Mouse (Mus musculus): Measurements from ENCODE around the gene Phc1. TPM values are rescaled to one million over a fixed set of nuclear protein-coding genes. Genes with fewer than 3 reads are reported as not detected.
A peak's percentile ranks its signal among the peaks of the same experiment; 100 is the strongest.

Phc1 gene
- total and polyA plus RNA-seq, 3 experiments: 4.6 to 35.9 TPM; not detected in 1

GRCm38 (mm10) chr6:122290253-122290652 is 50.1 kb downstream of the Phc1 start:
- H3K79me2 ChIP-seq (ENCODE audit: control insufficient read depth, insufficient read depth, low read length, poor library complexity): no peaks in the 10 kb centered on the region
- H3K4me1 ChIP-seq (ENCODE audit: control insufficient read depth in 1 of 2, insufficient read depth in 2 of 2, low read length in 2 of 2): peaks cover 21 to 35% of the 10 kb centered on the region in 2 experiments

GRCm38 (mm10) chr6:122289313-122289712 is 51.0 kb downstream of the Phc1 start:
- TF ChIP-seq TCF12 (IDR thresholded peaks at IDR 0.05; ENCODE audit: low read depth, low read length): no peak
- no peak for TF ChIP-seq MYC (IDR thresholded peaks at IDR 0.05; ENCODE audit: low read depth, low read length)
- TF ChIP-seq MAX (IDR thresholded peaks at IDR 0.05; ENCODE audit: low read length): no peak
- no peak for TF ChIP-seq ZC3H11A (IDR thresholded peaks at IDR 0.05; ENCODE audit: low read depth, low read length)
- TF ChIP-seq ZKSCAN1 (IDR thresholded peaks at IDR 0.05; ENCODE audit: low read depth, low read length): no peak
- TF ChIP-seq BHLHE40 (IDR thresholded peaks at IDR 0.05; ENCODE audit: borderline replicate concordance, low read depth, low read length): no peak
- TF ChIP-seq JUND (IDR thresholded peaks at IDR 0.05; ENCODE audit: low read depth, low read length): peak; percentile 60; the same call in 1 of the 2 replicates
- no peak for TF ChIP-seq CHD1 (IDR thresholded peaks at IDR 0.05; ENCODE audit: low read depth, low read length)
- no peak for TF ChIP-seq CTCF (IDR thresholded peaks at IDR 0.05 in 2 of 3, conservative IDR thresholded peaks at IDR 0.05 in 1 of 3; ENCODE audit: control insufficient read depth in 1 of 3, insufficient read depth in 1 of 3, low read depth in 2 of 3, low read length in 3 of 3, poor library complexity in 1 of 3, severe bottlenecking in 1 of 3)
- no peak for TF ChIP-seq ZNF384 (IDR thresholded peaks at IDR 0.05; ENCODE audit: low read depth, low read length)
- TF ChIP-seq ELF1 (IDR thresholded peaks at IDR 0.05; ENCODE audit: low read depth, low read length): no peak
- TF ChIP-seq EP300 (IDR thresholded peaks at IDR 0.05; ENCODE audit: low read depth in 1 of 2, low read length in 2 of 2): peak; percentile 3 to 6; a peak in 2 of 4 replicates
- no peak for TF ChIP-seq MAZ (IDR thresholded peaks at IDR 0.05; ENCODE audit: low read depth, low read length)
- no peak for TF ChIP-seq E2F4 (IDR thresholded peaks at IDR 0.05; ENCODE audit: borderline replicate concordance, low read depth, low read length)
- TF ChIP-seq USF2 (IDR thresholded peaks at IDR 0.05; ENCODE audit: borderline replicate concordance in 1 of 2, insufficient read depth in 1 of 2, low read depth in 1 of 2, low read length in 2 of 2): no peak
- Histone ChIP-seq H3K79me2 (ENCODE audit: control insufficient read depth, insufficient read depth, low read length, poor library complexity) (no peaks in the 10 kb centered on the region), H3K27ac (ENCODE audit: control insufficient read depth, low read depth, low read length) (no peak overlapping the region), H3K36me3 (ENCODE audit: control insufficient read depth in 1 of 2, insufficient read depth in 2 of 2, low read length in 2 of 2) (peaks cover 0 to 21% of the 10 kb centered on the region in 2 experiments; a peak in 2 of 4 replicates), H3K9ac (ENCODE audit: control insufficient read depth, low read depth, low read length, poor library complexity, severe bottlenecking) (no peak overlapping the region), H3K4me3 (ENCODE audit: control insufficient read depth in 1 of 2, insufficient read depth in 1 of 2, low read depth in 2 of 2, low read length in 2 of 2) (no peak overlapping the region), H3K9me3 (replicated peaks; ENCODE audit: insufficient read depth, low read length) (no peaks in the 10 kb centered on the region), H3K4me1 (ENCODE audit: control insufficient read depth in 1 of 2, insufficient read depth in 2 of 2, low read length in 2 of 2) (peaks cover 21 to 35% of the 10 kb centered on the region in 2 experiments), H3K27me3 (ENCODE audit: control insufficient read depth in 1 of 2, insufficient read depth in 2 of 2, low read length in 2 of 2) (no peaks in the 10 kb centered on the region)
- DNase-seq (ENCODE audit: low read depth, low spot score): no peak

More at GRCm38 (mm10) chr6:122290253-122290652, 50.1 kb downstream of the Phc1 start:
- H3K27me3 ChIP-seq (ENCODE audit: control insufficient read depth in 1 of 2, insufficient read depth in 2 of 2, low read length in 2 of 2): no peaks in the 10 kb centered on the region
- TF ChIP-seq ZMIZ1 (IDR thresholded peaks at IDR 0.05; ENCODE audit: low read depth, low read length): no peak
- no peak for TF ChIP-seq HCFC1 (IDR thresholded peaks at IDR 0.05; ENCODE audit: low read depth, low read length)
- no peak for TF ChIP-seq ZKSCAN1 (IDR thresholded peaks at IDR 0.05; ENCODE audit: low read depth, low read length)
- TF ChIP-seq SMC3 (IDR thresholded peaks at IDR 0.05; ENCODE audit: low read depth, low read length): no peak
- TF ChIP-seq KAT2A (conservative IDR thresholded peaks at IDR 0.05; ENCODE audit: low read depth, low read length): no peak
- TF ChIP-seq ZNF384 (IDR thresholded peaks at IDR 0.05; ENCODE audit: low read depth, low read length): no peak
- H3K4me3 ChIP-seq (ENCODE audit: control insufficient read depth in 1 of 2, insufficient read depth in 1 of 2, low read depth in 2 of 2, low read length in 2 of 2): no peak overlapping the region
- DNase-seq (ENCODE audit: low read depth, low spot score): no peak
- H3K27ac ChIP-seq (ENCODE audit: control insufficient read depth, low read depth, low read length): no peak overlapping the region
- H3K36me3 ChIP-seq (ENCODE audit: control insufficient read depth in 1 of 2, insufficient read depth in 2 of 2, low read length in 2 of 2): peaks cover 0 to 21% of the 10 kb centered on the region in 2 experiments; a peak in 2 of 4 replicates
- H3K9ac ChIP-seq (ENCODE audit: control insufficient read depth, low read depth, low read length, poor library complexity, severe bottlenecking): no peak overlapping the region
- H3K9me3 ChIP-seq (replicated peaks; ENCODE audit: insufficient read depth, low read length): no peaks in the 10 kb centered on the region
